Mouse (Mus musculus): ENCODE measurements around the gene Sgpp2.

Gene Sgpp2

GRCm38 (mm10) chr1:78401413-78401812 lies 91.3 kb downstream of the Sgpp2 start:
- no peak for DNase-seq (ENCODE audit: low read depth)

DNA sequence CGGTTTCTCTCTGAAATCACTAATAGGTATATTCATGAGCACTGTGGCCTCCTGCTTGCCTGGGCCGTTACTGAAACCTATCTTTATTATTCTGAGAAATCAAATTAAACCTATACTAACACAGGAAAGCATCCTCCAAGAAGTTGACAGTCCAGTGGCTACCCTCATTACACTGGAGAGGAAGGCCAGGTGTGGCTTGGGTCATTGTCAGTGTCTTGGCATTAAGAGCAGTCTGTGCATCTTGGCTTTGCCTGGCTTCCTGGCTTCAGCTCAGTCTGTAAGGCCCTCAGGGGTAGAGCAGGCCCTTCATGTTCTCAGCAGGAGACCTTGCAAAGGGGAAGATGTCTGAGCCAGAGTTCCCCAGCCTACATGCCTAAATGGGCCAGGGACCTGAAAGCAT lies 99.3 kb downstream of the Sgpp2 start:
- DNase-seq (ENCODE audit: low read depth): no peak

DNA sequence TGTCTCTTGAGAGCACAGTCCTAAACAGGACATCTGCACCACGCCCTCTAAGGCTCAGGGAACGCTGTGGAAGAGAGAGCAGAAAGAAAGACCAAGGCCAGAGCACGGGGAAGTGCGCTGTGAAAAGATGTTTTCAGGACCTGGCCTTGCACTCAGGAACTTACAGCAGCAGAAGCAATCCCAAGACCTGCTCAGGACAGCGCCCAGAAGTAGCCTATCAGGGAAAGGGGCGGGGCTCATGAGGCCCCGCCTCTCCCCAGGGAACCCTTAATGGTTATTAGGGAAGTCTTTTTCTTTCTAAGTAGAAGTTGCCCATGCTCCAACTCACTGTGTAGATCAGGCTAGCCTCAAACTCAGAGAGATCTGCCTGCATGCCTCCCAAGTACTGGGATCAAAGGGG lies 102.5 kb downstream of the Sgpp2 start:
- DNase-seq (ENCODE audit: low read depth): no peak

- no peak for DNase-seq (ENCODE audit: low read depth)
These were observed 104.3 kb downstream of the Sgpp2 start for GRCm38 (mm10) chr1:78414421-78414820.

DNA sequence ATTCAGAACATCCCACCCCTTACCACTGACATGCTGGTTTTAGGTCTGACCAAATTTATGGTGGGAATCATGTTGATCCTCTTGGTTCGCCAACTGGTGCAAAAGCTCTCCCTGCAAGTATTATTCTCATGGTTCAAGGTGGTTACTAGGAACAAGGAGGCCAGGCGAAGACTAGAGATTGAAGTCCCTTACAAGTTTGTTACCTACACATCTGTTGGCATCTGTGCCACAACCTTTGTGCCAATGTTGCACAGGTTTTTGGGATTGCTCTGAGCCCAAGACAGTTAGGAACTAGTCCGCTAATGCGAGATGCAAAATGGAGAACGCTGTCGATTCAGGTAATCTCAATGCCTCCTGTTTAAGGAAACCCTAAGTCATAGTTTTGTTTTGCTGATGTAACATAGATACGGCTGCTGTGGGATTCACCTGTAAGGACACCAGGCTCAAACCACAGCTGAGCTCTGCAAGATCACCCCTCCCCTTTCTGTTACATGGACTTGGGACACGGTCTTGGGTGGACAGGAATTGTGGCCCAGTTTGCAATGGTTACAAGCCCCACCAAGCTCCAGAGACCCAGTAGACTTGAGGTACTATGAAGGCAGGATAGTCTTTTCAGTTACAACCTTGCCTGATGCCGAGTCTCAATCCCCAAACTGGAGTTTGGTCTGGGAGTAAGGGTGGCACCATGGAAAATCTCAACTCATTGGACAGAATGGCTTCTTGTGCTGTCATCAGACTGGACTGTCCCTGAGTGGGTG lies 107.2 kb downstream of the Sgpp2 start:
- DNase-seq (ENCODE audit: low read depth): no peak

DNA sequence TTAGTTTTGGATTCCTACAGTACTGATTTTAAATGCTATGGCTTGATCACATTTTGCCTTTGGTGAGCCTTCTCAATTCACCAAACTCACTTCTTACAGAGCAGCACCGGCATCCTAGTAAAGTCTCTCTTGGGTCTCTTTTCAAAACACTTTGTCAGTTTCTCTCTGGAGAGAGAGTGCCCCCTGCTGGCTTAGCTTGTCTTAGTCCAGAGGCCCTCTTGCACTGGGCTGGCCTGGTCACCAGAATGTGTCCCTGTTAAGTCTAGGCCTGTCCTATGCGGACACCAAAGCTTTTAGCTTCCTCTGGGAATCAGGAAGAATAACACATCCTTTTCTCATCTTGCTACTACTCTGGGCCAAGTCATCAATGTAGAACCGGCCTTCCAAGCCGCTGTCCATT lies 109.4 kb downstream of the Sgpp2 start:
- DNase-seq (ENCODE audit: low read depth): peak; percentile 37

DNA sequence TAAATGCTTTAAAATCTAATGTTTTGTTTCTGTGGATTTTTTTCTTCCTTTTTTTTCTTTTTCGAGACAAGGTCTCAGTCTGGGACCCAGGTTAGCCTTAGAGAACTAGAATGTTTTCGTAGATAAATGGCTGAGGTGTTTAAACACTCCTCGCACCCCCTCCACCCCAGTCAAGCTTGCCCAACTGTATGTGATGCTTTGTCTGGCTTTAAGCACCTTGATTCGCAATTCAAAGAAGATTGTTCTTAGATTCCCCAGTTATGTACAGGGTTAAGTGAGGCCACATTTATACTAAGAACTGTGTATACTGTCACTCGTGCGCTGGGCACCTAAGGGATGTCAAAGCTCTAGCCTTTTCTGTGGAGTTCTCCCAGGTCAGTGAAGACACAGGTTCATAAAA lies 110.1 kb downstream of the Sgpp2 start:
- DNase-seq (ENCODE audit: low read depth): no peak

DNA sequence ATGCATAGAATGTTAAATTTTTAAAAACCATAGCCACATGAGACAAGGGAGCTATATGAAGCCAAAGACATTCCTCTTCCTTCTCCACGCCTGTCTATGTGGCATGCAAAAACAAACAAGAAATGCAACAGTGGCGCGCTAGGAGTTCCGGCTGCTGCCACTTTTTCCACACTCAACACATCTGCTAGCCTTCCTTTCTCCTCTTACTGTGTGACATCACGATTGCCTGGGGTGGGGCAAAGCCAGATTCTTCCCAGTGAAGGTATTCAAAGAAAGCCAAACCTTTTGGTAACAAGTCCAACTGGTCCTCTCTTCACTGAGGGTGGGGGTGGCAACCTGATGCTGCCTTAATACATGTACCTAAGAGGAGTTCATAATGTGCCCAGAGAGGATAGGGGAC lies 111.6 kb downstream of the Sgpp2 start:
- no peak for DNase-seq (ENCODE audit: low read depth)

DNA sequence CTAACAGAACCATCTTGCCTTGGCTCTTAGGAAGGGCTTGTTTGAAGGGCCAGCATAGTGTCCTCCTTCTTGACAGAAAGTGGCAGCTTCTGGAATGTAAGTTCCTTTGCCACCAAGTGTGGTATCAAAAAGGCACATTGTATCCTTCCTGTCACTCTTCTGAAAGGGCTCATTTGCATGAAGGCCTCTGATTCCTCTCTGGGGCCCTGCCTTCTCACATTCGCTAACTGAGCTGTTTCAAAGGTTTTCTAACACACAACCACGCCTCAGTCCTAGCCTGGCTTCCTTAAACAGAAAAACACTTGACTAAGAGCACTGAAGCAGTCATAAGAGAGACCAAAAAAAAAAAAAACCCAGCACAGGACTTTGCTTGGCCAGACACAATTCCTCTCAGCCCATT lies 112.4 kb downstream of the Sgpp2 start:
- DNase-seq (ENCODE audit: low read depth): no peak

DNA sequence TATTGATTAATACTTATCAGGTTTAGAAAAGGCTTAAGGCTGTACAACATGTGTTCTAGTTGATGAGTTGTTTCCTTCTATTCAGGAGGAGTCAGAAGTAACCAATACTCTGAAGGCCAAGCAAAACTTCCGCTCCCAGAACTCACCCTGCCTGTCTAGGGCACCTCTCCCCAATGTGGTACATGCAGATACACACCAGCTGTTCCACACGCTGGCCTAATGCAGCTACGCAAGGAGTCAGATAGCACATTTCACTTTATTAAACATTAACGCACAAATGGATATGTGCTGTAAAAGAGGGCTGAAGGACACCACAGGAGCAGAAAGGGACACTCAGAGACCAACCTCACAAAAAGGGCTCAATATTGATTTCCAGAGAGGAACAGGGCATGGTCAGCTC lies 114.7 kb downstream of the Sgpp2 start:
- no peak for DNase-seq (ENCODE audit: low read depth)

GRCm38 (mm10) chr1:78425309-78425708 lies 115.2 kb downstream of the Sgpp2 start:
- no peak for DNase-seq (ENCODE audit: low read depth)

GRCm38 (mm10) chr1:78425793-78426700 lies 115.9 kb downstream of the Sgpp2 start:
- DNase-seq (ENCODE audit: low read depth): no peak

DNA sequence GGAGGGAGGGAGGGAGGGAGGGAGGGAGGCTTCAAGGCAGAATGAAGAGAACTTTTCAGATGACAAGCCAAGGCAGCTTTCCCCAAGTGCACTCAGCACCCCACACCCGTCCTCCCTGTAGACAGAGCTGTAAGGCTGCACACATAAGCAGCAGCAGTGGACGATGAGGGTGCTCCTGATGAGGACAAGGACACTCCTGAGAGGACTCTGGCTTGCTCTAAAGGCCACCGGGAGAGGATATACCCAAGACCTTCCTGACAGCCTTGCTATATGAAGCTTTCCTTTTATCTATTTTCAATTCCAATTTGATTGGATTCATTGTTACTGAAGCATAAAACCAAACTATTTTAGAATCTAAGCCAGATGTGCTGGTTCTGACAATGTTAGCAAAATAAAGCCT lies 116.7 kb downstream of the Sgpp2 start:
- no peak for DNase-seq (ENCODE audit: low read depth)

DNA sequence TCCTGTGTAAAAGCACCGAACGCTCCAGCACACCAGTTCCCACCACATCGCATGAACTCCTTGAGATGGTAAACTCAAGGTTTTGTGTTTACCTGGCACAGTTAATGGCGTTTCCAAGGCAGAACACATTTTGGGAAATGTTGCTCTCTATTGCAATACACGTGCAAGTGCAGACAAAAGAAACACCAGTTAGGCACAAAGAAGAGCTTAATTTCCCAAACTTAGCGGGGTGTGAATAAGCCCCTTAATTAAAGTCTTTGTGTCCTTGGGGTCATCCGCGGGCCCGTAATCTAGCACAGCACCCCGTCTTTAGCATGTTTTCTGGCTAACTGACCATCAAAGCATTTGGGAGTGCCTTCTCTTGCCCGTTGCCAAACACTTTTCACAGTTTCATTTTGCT lies 118.7 kb downstream of the Sgpp2 start:
- DNase-seq (ENCODE audit: low read depth): no peak

- DNase-seq (ENCODE audit: low read depth): no peak
These were observed 123.3 kb downstream of the Sgpp2 start for GRCm38 (mm10) chr1:78433472-78433871.

GRCm38 (mm10) chr1:78435967-78436366 lies 125.8 kb downstream of the Sgpp2 start:
- DNase-seq (ENCODE audit: low read depth): no peak

DNA sequence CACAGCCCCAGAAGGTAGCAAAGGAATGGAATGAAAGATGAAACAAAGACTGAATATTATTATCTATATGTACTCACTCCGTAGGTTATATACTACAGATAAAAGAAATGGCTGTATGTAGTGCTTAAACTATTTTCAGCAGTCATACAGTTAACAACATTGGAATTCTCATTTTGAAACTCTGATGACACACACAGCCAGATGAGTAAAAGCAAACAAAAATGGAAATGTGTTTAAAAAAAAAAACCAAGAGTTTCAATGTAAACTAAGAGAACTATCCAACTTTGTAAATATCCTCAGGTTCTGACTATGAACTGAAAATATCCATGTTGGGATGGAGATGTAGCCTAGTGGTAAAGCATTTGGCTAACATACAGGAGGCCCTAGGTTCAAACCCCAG lies 126.3 kb downstream of the Sgpp2 start:
- no peak for DNase-seq (ENCODE audit: low read depth)

- DNase-seq (ENCODE audit: low read depth): no peak
These were observed 127.0 kb downstream of the Sgpp2 start for GRCm38 (mm10) chr1:78437150-78437549.

DNA sequence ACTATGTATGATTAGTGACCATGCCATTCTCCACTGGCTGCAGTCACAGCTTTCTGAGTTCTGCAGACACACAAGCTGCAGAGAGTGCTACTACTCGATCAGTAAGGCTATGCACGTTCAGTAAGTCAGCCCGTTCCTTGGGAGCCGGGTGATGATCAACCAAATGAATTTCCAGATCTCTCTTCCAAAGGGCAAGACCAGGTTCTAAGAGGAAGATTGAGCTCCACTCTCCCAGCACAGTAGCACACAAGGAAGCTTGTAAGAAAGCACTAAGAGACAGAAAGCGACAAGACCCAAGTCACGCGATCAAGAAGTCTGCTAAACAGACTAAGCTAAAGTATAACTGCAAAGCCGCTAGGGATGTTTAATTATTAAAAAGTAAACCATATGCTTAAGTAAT lies 130.6 kb downstream of the Sgpp2 start:
- DNase-seq (ENCODE audit: low read depth): no peak

- no peak for DNase-seq (ENCODE audit: low read depth)
These were observed 132.9 kb downstream of the Sgpp2 start for GRCm38 (mm10) chr1:78443056-78443455.

DNA sequence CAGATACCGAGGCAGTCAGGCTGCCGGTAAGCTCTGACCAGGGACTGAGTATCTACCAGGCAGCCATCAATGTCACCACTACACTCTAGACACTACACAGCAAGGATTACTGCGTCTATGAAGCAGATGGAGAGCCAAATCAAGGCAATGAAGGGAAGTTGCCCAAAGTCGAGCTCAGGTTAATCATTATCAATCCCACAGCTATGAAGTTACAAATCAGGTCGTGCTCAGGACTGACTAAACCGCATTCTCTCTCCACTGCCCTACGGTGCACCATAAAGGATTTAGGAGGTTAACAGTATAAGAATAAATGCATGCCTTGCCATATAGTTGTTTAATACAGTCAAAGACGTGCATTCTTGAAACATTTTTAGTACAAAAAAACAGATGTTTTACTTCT lies 136.1 kb downstream of the Sgpp2 start:
- DNase-seq (ENCODE audit: low read depth): no peak

DNA sequence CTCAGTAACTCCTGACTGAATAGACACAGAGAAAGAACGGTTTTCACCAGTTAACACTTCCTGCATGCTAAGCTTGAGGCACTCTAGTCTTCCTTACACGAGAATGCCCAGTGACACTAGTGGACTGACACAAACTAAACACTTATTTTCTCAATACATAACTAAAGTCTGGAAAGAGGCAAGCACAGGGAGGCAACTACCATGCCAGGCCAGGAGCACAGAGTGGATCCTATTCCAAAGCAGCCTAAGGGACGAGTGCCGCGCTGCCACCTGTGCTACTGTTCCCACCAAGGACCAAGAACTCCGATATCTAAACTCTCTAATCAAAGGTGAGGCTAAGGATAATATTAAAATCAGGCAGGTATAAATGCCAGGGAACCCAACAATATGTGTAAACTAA lies 136.6 kb downstream of the Sgpp2 start:
- DNase-seq (ENCODE audit: low read depth): no peak

GRCm38 (mm10) chr1:78448091-78448490 lies 137.9 kb downstream of the Sgpp2 start:
- no peak for DNase-seq (ENCODE audit: low read depth)
